Mouse (Mus musculus) adrenal gland, postnatal 25 days (tissue): ENCODE measurements around the gene Nol8. TPM values are rescaled to one million over a fixed set of nuclear protein-coding genes. Genes with fewer than 3 reads are reported as not detected.
A peak's percentile ranks its signal among the peaks of the same experiment; 100 is the strongest.

ENCODE experiments used
- DNase-seq: peaks from one replicate; pipeline ENCODE4 v3.0.0; 2021; ENCODE audit warnings: mixed read lengths
- total RNA-seq: library from RNA; stranded (reverse); gene quantifications from 2 replicates; pipeline ENCODE4 v1.2.3, GENCODE M21; 2021

The Nol8 gene
- total RNA-seq, 1 experiment from 2014 or later = 25.6 TPM

- no peak for DNase-seq
Observed at GRCm38 (mm10) chr13:49684266-49684665, 31.4 kb downstream of the Nol8 start.

- no peak for DNase-seq
Observed at GRCm38 (mm10) chr13:49691056-49691455, 38.2 kb downstream of the Nol8 start.

DNA sequence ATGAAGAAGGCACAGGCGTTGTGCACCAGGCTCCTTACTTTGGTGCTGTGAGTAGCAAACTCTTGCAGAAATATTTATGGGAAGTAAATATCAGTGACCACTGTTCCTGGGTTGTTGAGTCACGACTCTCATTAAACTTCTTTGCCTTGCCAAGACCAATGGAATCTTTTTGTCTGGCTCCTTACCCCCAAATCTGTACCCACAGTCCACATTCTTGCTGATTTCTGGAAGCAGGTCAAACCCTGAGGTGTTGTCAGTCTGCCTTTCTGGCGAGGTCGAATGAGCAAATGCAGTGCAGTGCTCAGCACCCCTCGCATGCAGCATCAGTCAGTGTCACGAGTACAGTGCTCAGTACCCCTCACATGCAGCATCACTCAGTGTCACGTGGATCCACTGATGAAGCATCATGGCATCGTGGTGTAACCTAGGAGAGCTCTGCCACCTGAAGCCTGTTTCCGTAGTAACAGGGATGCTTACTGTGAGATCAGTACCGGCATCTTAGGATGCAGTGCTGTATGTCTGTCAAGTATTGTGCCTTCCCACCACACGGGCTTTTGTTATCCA, 50.4 kb downstream of the Nol8 start:
- DNase-seq = no peak

GRCm38 (mm10) chr13:49706032-49706690, 53.3 kb downstream of the Nol8 start:
- DNase-seq = no peak

DNA sequence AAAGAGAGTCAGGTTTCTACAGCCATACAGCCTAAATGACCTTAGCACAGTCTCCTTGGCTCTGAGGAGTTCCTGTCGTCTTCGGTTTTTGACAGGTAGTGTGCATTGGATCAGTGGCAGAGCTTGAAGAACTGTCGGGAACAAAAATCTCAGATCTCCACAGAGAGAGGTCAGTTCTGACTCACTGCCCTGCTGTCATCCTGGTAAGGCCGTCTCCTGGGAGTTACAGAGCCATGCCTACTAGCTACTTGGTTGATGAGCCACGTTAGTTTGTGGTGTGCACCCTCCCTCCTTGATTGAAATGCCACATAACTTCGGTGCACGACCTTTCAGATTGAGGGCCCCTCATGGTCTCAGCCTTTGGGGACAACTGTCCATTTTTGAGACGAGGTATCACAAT, 55.4 kb downstream of the Nol8 start:
- DNase-seq = peak; percentile 4

DNA sequence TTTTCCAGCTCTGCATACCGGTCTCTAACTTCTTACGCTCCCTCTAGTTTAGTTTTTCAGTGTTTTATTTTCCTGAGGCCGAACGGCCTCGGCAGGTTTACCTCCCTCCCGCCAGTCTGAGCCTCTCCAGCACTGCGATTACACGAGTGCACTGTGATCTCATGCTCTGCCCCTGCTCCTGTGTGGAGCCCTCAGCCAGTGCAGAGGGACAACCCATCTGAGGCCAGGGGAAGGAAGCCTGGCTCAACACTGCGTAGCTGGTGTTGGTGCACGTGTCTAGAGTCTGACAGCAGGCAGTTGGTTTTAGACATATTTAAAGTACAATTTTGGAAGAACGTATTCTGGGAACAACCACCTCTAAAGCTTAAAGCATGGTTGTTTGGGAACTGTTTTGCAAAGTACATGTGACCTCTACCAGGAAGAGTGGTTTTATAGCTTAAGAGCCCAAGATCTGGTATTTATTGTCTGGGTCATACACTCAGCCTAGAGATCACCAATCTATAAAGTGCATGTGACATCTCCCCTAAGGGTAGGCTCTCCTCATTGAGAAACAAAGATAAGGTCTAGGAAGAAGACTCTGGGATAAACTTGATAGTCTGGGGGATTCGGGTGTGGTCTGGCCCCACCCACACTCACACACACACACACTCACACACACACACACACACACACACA, 59.3 kb downstream of the Nol8 start:
- no peak for DNase-seq

DNA sequence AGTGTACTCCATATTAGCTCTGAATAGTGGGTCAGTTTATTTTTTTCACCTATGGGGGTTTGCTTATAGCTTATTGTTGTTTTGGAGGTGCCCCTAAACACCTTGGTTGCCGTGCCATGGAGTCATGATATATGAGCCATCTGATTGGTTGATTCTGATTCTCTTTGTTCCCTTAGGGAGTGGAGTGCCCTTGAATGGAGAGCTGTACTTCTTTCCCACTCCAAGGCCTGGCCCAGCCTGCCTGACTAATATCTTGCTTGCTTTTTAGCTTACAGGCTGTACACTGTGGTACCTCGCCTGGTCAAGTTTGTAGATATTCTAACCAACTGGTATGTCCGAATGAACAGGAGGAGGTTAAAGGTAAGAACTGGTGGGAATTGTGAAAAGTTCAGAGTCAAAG, 66.4 kb downstream of the Nol8 start:
- DNase-seq = no peak

Other genes starting within 250 kb of the Nol8 start
- gene Ippk, start 231.8 kb upstream of the Nol8 start, total RNA-seq = 24.1 and 27.7 TPM in 2 replicates
- 1.5 and 2.1 TPM in 2 replicates for gene Tes3-ps, start 159.8 kb upstream of the Nol8 start, total RNA-seq
- gene Ecm2, start 148.3 kb upstream of the Nol8 start, total RNA-seq = 3.9 and 5.5 TPM in 2 replicates
- 2.8 and 3.3 TPM in 2 replicates for gene Aspn, start 108.6 kb upstream of the Nol8 start, total RNA-seq
- gene Omd, start 70.6 kb upstream of the Nol8 start, total RNA-seq = 1.1 and 1.6 TPM in 2 replicates
- gene Ogn, start 45.0 kb upstream of the Nol8 start, total RNA-seq = 23.6 and 24.7 TPM in 2 replicates
- gene Cenpp, start 293 bp upstream of the Nol8 start, total RNA-seq = 2.9 and 4.7 TPM in 2 replicates
- gene Iars, start 29.0 kb downstream of the Nol8 start, total RNA-seq = 61.1 and 71.0 TPM in 2 replicates
- gene Gm30302, start 145.9 kb downstream of the Nol8 start, total RNA-seq = not detected in 2 replicates